Mouse (Mus musculus) central nervous system, embryonic 14 days (tissue): ENCODE results near the gene Ndufa12. TPM values are rescaled to one million over a fixed set of nuclear protein-coding genes. Genes with fewer than 3 reads are reported as not detected.

Source experiments
- polyA plus RNA-seq: library from polyadenylated mRNA; depleted of rRNA; stranded (reverse); fragments of >200 nt; gene quantifications from 2 replicates; pipeline ENCODE4 v1.2.3, GENCODE M21; 2012; rRNA removed

The Ndufa12 gene
- polyA plus RNA-seq, result 273 and 319 TPM in 2 replicates

GRCm38 (mm10) chr10:94198482-94199405 is at the start of gene Ndufa12:
Gene Ndufa12 (plus strand): TSS chr10:94198720.

Other genes starting within 250 kb of the Ndufa12 start
- 48.0 and 56.5 TPM in 2 replicates for gene Vezt, start 162.9 kb upstream of the Ndufa12 start, polyA plus RNA-seq
- gene Fgd6, start 162.7 kb upstream of the Ndufa12 start, polyA plus RNA-seq, result 4.6 and 5.2 TPM in 2 replicates
- gene Nr2c1, start 50.7 kb upstream of the Ndufa12 start, polyA plus RNA-seq, result 9.6 and 10.4 TPM in 2 replicates
- 0.10 and 0.17 TPM in 2 replicates for gene Gm4792, start 100.0 kb downstream of the Ndufa12 start, polyA plus RNA-seq
- gene Tmcc3, start 113.2 kb downstream of the Ndufa12 start, polyA plus RNA-seq, result 4.7 and 5.3 TPM in 2 replicates